Mouse (Mus musculus): ENCODE results near the gene Ptprr. TPM values are rescaled to one million over a fixed set of nuclear protein-coding genes. Genes with fewer than 3 reads are reported as not detected.

The Ptprr gene
- 0.27 and 0.35 TPM in 2 replicates for polyA plus RNA-seq (2012; rRNA removed)

GRCm38 (mm10) chr10:116017845-116018479, at the start of gene Ptprr:
Ptprr (plus strand) TSS chr10:116018213.
- DNase-seq: peak; percentile 1
- no peaks in the 10 kb centered on the region for H3K36me3 ChIP-seq (ENCODE audit: control insufficient read depth, insufficient read depth, low read length)
- 2% methylated on average over 19 of the region's 19 CpGs for WGBS
- H3K27me3 ChIP-seq (ENCODE audit: control insufficient read depth, insufficient read depth, low read length): no peaks in the 10 kb centered on the region
- H3K4me1 ChIP-seq (replicated peaks; ENCODE audit: control insufficient read depth, insufficient read depth, low read length): no peaks in the 10 kb centered on the region
- TF ChIP-seq CTCF (IDR thresholded peaks at IDR 0.05; ENCODE audit: borderline replicate concordance, control insufficient read depth, extremely low read depth, insufficient read depth, low read length, poor library complexity) (no peak), POLR2A (IDR thresholded peaks at IDR 0.05; ENCODE audit: control insufficient read depth, extremely low read depth, insufficient read depth, low read length, poor library complexity) (no peak)
- no peak within 1 kb of the TSS for H3K4me3 ChIP-seq (ENCODE audit: control insufficient read depth, insufficient read depth, low read length)
- H3K27ac ChIP-seq (ENCODE audit: control insufficient read depth, insufficient read depth, low read length): no peak within 1 kb of the TSS

GRCm38 (mm10) chr10:115976345-115976744, 41.7 kb upstream of the Ptprr start:
- Histone ChIP-seq H3K4me3 (ENCODE audit: control insufficient read depth, insufficient read depth, low read length) (no peak overlapping the region), H3K4me1 (replicated peaks; ENCODE audit: control insufficient read depth, insufficient read depth, low read length) (no peaks in the 10 kb centered on the region), H3K27me3 (ENCODE audit: control insufficient read depth, insufficient read depth, low read length) (no peaks in the 10 kb centered on the region), H3K36me3 (ENCODE audit: control insufficient read depth, insufficient read depth, low read length) (no peaks in the 10 kb centered on the region), H3K27ac (ENCODE audit: control insufficient read depth, insufficient read depth, low read length) (no peak overlapping the region)
- 62% methylated on average over 7 of the region's 7 CpGs for WGBS
- DNase-seq: no peak
- TF ChIP-seq CTCF (IDR thresholded peaks at IDR 0.05; ENCODE audit: borderline replicate concordance, control insufficient read depth, extremely low read depth, insufficient read depth, low read length, poor library complexity) (no peak), POLR2A (IDR thresholded peaks at IDR 0.05; ENCODE audit: control insufficient read depth, extremely low read depth, insufficient read depth, low read length, poor library complexity) (no peak)

DNA sequence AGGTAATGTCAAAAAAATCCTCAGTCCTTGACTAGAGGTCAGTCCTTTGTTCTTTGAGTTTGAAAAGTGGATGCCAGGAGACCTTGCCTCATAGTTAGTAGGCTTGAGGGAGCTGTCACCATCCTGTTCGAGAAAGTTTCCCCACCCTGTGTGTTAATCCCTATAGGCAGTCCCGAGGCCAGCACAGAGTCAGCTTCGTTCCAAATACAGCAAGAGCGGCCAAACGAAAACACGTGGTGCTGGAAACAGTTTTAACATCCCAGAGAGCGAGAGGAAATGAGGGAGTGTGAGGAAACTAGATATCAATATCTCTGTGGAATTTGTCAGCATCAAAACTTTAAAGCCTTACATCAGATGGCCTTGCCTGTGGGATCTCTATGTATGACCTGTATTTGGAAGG, 39.0 kb upstream of the Ptprr start:
- no peak for TF ChIP-seq CTCF (IDR thresholded peaks at IDR 0.05; ENCODE audit: borderline replicate concordance, control insufficient read depth, extremely low read depth, insufficient read depth, low read length, poor library complexity)
- no peak for TF ChIP-seq POLR2A (IDR thresholded peaks at IDR 0.05; ENCODE audit: control insufficient read depth, extremely low read depth, insufficient read depth, low read length, poor library complexity)
- DNase-seq: no peak
- 79% methylated on average over 7 of the region's 7 CpGs for WGBS

DNA sequence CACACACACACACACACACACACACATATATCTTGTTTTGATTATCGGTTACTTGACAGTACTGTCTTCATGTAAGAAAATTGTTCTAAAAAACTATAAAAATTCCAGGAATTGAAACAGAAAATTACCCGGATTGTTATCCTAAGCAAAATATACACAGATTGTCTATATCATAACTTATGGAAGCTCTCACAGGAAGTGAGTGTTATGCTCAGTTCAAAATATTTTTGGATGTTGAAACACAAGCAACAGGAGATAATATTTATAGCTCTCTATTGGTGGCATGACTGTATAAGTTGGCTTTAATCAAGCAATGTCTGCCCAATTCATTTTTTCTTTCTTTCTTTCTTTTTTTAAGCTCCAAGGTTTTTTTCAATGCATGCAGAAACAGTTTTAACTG, 38.0 kb upstream of the Ptprr start:
- 91% methylated on average over 2 of the region's 2 CpGs for WGBS
- TF ChIP-seq CTCF (IDR thresholded peaks at IDR 0.05; ENCODE audit: borderline replicate concordance, control insufficient read depth, extremely low read depth, insufficient read depth, low read length, poor library complexity): no peak
- TF ChIP-seq POLR2A (IDR thresholded peaks at IDR 0.05; ENCODE audit: control insufficient read depth, extremely low read depth, insufficient read depth, low read length, poor library complexity): no peak
- no peak overlapping the region for H3K4me3 ChIP-seq (ENCODE audit: control insufficient read depth, insufficient read depth, low read length)

More for the DNA sequence above, 39.0 kb upstream of the Ptprr start:
- Histone ChIP-seq H3K27ac (ENCODE audit: control insufficient read depth, insufficient read depth, low read length) (no peak overlapping the region), H3K27me3 (ENCODE audit: control insufficient read depth, insufficient read depth, low read length) (no peaks in the 10 kb centered on the region), H3K36me3 (ENCODE audit: control insufficient read depth, insufficient read depth, low read length) (no peaks in the 10 kb centered on the region), H3K4me1 (replicated peaks; ENCODE audit: control insufficient read depth, insufficient read depth, low read length) (no peaks in the 10 kb centered on the region), H3K4me3 (ENCODE audit: control insufficient read depth, insufficient read depth, low read length) (no peak overlapping the region)

DNA sequence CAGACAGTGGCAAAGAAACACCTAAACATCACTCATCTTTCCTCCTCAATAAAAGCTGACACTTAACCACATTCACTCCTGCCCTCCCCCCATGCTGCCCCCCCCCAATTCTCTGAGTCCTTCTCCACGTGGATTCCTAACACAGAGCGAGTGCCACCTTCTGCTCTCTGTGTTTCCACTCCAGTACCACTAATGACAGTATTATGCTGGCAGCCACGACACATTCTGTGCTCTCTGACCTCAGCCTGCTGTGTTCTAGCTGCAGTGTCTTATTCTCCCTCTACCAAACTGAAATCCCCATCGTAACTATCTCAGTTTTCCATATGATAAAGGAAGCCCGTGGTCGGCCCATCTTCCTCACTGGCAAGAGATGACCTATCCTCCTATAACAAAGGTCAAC, 33.7 kb upstream of the Ptprr start:
- Histone ChIP-seq H3K36me3 (ENCODE audit: control insufficient read depth, insufficient read depth, low read length) (no peaks in the 10 kb centered on the region), H3K4me1 (replicated peaks; ENCODE audit: control insufficient read depth, insufficient read depth, low read length) (no peaks in the 10 kb centered on the region), H3K27me3 (ENCODE audit: control insufficient read depth, insufficient read depth, low read length) (no peaks in the 10 kb centered on the region), H3K27ac (ENCODE audit: control insufficient read depth, insufficient read depth, low read length) (no peak overlapping the region), H3K4me3 (ENCODE audit: control insufficient read depth, insufficient read depth, low read length) (no peak overlapping the region)
- TF ChIP-seq POLR2A (IDR thresholded peaks at IDR 0.05; ENCODE audit: control insufficient read depth, extremely low read depth, insufficient read depth, low read length, poor library complexity) (no peak), CTCF (IDR thresholded peaks at IDR 0.05; ENCODE audit: borderline replicate concordance, control insufficient read depth, extremely low read depth, insufficient read depth, low read length, poor library complexity) (no peak)
- 76% methylated on average over 6 of the region's 6 CpGs for WGBS
- no peak for DNase-seq

More for the DNA sequence above, 38.0 kb upstream of the Ptprr start:
- H3K36me3 ChIP-seq (ENCODE audit: control insufficient read depth, insufficient read depth, low read length): no peaks in the 10 kb centered on the region
- H3K27ac ChIP-seq (ENCODE audit: control insufficient read depth, insufficient read depth, low read length): no peak overlapping the region
- no peaks in the 10 kb centered on the region for H3K4me1 ChIP-seq (replicated peaks; ENCODE audit: control insufficient read depth, insufficient read depth, low read length)
- DNase-seq: no peak
- H3K27me3 ChIP-seq (ENCODE audit: control insufficient read depth, insufficient read depth, low read length): no peaks in the 10 kb centered on the region

- no peak for TF ChIP-seq CTCF (IDR thresholded peaks at IDR 0.05; ENCODE audit: borderline replicate concordance, control insufficient read depth, extremely low read depth, insufficient read depth, low read length, poor library complexity)
- no peak for TF ChIP-seq POLR2A (IDR thresholded peaks at IDR 0.05; ENCODE audit: control insufficient read depth, extremely low read depth, insufficient read depth, low read length, poor library complexity)
- Histone ChIP-seq H3K27ac (ENCODE audit: control insufficient read depth, insufficient read depth, low read length) (no peak overlapping the region), H3K4me1 (replicated peaks; ENCODE audit: control insufficient read depth, insufficient read depth, low read length) (no peaks in the 10 kb centered on the region), H3K27me3 (ENCODE audit: control insufficient read depth, insufficient read depth, low read length) (no peaks in the 10 kb centered on the region), H3K4me3 (ENCODE audit: control insufficient read depth, insufficient read depth, low read length) (no peak overlapping the region), H3K36me3 (ENCODE audit: control insufficient read depth, insufficient read depth, low read length) (no peaks in the 10 kb centered on the region)
- no peak for DNase-seq
- WGBS: 91% methylated on average over 8 of the region's 8 CpGs
Measured at GRCm38 (mm10) chr10:116001838-116002237, 16.2 kb upstream of the Ptprr start.

- Histone ChIP-seq H3K27me3 (ENCODE audit: control insufficient read depth, insufficient read depth, low read length) (no peaks in the 10 kb centered on the region), H3K27ac (ENCODE audit: control insufficient read depth, insufficient read depth, low read length) (no peak overlapping the region), H3K36me3 (ENCODE audit: control insufficient read depth, insufficient read depth, low read length) (no peaks in the 10 kb centered on the region), H3K4me1 (replicated peaks; ENCODE audit: control insufficient read depth, insufficient read depth, low read length) (no peaks in the 10 kb centered on the region), H3K4me3 (ENCODE audit: control insufficient read depth, insufficient read depth, low read length) (no peak overlapping the region)
- no peak for DNase-seq
- TF ChIP-seq POLR2A (IDR thresholded peaks at IDR 0.05; ENCODE audit: control insufficient read depth, extremely low read depth, insufficient read depth, low read length, poor library complexity) (no peak), CTCF (IDR thresholded peaks at IDR 0.05; ENCODE audit: borderline replicate concordance, control insufficient read depth, extremely low read depth, insufficient read depth, low read length, poor library complexity) (no peak)
- WGBS: 59% methylated on average over 6 of the region's 6 CpGs
Measured at GRCm38 (mm10) chr10:116006675-116007074, 11.3 kb upstream of the Ptprr start.

Measured in thymus, adult 2 months (tissue).